Mouse (Mus musculus) thymus, postnatal 14 days (tissue): ENCODE data around the gene Klf9.

Experiments
- DNase-seq: peaks from one replicate; pipeline ENCODE4 v3.0.0; 2021

Klf9 gene

GRCm38 (mm10) chr19:23140689-23141317 lies at the start of gene Klf9:
Klf9 (plus strand) TSS chr19:23141226.
- DNase-seq: peak; percentile 68

GRCm38 (mm10) chr19:23091586-23091985 lies 49.4 kb upstream of the Klf9 start:
- no peak for DNase-seq

- DNase-seq: no peak
These were observed 47.5 kb upstream of the Klf9 start for GRCm38 (mm10) chr19:23093548-23093947.

DNA sequence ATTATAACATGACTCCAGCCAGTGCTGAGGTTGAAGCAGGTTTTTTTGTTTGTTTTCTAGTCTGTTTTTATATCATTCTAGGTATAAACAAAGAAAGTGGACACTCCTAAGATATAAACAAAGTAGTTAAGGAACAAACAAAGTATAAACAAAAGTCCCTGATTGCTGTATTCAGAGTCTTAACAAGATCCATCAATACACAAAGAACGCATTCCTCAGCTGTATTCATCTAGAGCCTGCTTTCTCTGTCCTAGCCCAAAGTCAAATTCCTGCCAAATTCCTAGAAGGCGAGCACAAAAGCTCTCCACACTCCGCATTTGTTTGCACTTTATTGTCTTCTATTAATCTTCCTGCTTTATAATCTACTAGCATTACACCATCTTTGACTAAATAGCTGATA lies 46.1 kb upstream of the Klf9 start:
- no peak for DNase-seq

DNA sequence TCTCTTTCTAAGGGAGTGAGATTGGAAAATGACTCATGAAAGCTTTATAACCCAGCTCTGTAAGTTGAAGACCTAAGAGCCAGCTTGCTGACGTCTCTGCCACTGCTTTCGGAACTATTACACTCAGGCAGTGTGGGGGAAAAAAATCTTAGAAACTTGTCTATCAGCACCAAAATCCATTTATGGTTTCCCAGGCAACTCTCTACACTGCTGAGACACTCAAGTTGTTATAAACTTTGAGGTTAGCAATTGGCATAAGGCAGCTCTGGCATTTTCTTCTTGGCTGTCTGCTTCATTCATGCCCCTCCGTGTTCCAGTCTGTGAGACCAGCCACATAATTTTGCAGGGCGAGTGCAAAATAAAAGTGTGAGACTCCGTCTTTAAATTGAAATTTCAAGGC lies 34.2 kb upstream of the Klf9 start:
- no peak for DNase-seq

DNA sequence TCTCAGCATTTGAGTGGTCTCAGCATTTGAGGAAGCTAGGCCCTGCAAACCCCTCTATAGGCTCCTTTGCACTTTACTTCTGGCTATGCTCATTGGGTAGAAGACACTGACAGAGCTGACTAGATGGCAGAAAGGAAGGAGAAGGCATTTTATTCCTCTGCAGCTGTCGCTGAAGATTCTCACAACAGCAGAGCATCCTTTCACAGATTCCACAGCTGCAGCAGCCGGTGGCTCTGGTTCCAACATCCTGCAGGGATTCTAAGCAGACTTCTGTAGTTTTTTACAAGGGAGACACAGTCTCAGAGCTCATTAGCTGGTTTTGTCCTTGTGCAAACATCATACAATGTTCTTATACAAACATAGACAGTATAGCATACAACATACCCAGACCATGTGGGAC lies 33.7 kb upstream of the Klf9 start:
- no peak for DNase-seq

DNA sequence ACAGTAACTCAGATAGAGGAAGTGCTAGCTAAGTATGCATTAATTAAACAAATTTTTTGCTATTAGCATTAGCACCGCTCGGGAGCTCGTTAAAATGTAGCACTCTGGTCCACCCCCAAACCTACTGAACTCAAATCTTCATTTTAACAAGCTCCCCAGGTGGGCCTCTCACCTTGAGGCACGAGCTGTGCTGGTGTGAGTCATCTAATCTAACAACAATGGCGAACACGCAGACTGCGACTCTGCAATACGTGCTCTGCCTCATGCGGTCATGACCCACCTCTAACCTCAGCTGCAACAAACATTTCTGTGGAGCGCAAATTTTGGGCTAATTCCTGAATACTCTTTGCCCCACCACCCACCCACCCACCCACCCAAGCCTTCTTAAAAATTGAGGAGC lies 19.2 kb upstream of the Klf9 start:
- no peak for DNase-seq

DNA sequence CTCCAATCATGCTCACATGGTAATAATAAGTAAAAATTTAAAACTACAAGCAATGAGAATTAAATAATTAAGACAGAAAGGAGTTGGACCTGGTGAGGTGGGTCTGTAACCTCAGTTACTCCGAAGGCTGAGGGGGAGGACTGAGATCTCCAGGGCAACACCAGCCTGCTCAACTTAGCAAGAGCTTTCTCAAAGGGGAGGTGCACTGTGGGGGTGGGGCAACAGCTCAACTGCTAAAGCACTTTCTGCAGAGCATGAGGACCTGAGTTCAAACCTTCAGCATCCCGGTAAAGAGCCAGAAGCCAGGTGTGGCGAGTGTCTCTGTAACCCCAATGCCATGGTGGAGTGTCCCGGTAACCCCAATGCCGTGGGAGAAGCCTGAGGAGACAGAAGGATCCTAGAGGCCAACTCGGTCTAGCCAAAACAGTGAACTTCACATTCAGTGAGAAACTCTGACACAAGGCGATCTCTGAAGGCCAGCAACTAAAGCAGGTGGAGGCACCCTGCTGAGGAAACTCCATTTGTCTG lies 16.9 kb upstream of the Klf9 start:
- DNase-seq: no peak

DNA sequence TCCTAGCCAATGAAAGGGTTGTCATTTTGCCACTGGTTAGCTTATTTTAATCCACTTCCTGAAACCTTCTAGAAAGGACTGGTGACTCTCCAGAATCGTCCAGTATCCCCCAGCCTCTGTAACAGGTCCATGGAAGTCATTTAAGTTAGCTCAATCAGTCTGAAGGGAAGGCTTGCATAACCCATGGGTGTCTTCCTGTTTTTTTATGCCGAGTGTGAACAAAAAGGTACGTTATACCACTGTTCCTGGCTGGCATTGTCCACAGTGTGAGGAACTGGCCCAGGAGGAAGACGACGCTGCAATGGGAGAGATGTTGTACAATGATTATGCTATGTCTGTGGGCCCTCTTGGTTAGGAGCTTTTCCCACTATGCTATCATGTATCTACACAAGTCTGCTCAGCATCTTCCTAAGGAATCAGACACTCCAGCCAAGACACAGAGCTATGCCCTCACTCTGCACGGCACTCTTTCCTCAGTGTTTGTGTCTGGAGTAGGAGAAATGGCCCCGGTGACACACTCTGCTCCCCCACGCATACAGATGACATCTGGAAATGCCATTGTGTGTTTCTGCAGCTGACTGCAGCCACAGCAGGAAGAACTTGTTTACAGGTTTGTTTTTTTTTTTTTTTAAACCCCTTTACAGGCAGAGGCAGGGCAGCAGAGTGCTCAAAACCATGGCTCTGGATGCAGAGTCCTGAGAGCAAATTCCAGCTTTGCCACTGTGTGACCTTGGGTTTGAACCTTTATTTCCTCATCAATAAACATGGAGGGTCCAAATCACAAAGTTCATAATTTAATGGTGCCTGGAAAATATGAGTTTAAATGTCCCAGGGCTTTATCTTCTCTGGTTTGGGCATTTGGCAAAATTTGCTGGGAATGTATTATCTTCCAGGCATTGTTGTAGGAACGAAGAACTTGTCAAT lies 15.5 kb upstream of the Klf9 start:
- no peak for DNase-seq

DNA sequence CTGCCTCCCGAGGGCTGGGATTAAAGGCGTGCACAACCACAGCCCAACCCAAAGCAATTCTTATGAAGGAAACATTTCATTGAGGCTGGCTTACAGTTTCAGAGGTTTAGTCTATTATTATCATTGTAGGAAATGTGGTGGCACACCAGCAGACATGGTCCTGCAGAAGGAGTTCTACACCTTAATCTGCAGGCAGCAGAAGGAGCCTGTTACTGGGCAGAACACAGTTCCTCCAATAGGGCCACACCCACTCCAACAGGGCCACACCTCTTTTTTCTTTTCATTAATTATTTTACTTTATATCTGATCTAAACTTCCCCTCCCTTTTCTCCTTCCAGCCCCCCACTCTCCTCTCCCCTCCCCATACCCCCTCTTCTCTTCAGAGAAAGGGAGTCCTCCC lies 11.1 kb upstream of the Klf9 start:
- no peak for DNase-seq

DNA sequence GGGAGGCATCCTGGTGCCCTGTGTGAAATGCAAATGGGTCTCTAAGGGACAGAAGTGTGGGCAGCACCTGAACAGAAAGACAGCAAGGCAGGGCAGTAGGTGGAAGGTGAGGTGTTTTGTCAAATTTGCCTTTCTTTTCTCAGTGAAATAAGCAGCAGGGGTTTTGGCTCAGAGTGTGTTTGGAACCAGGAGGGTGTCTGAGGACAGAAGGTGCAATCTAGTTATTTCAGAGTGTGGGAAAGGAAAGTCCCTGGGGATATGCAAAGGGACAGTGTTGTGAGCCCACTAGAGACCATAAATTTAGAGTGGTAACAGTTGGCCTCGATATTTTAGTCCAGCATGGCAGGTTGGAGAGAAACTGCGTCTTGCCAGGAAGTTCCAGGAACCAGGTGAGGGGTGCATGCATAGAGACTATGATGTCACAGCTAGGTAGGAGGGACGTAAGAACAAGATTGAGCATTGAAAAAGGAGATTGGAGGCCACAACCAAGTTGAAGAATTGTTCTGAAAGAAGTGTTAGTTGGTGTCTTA lies 8.9 kb upstream of the Klf9 start:
- DNase-seq: no peak

GRCm38 (mm10) chr19:23132720-23133426 lies 8.2 kb upstream of the Klf9 start:
- no peak for DNase-seq

DNA sequence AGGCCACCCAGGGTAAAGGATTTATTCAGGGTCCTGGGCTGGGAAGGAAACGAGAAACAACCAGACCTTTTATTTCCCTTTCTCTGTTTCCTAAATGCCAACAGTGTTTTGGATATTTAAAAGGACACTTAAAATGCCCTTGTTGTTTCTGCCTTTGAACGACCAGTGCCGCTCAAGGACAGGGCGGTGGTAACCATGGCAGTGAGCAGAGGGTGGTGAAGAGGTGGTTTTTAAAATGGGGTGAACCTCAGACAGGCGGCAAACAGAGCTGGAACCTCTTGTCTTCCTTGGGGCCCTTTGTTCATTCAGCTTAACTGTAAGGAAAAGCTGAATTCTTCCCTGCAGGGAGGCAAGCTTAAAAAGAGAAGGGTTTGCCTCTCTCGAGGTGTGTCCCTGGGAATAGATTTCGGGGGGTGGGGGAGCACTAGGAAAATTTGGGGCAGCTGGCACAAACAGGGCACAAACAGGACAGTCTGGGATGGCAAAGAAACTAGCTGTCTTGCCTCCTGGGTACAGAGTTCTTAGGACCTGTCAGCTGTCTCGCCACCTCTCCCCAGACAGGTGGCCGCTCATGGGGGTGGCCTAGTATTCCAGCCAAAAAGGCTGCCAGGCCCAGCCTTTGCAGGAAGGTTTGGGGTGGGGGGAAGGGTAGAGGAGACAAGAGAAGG lies 7.5 kb upstream of the Klf9 start:
- no peak for DNase-seq

DNA sequence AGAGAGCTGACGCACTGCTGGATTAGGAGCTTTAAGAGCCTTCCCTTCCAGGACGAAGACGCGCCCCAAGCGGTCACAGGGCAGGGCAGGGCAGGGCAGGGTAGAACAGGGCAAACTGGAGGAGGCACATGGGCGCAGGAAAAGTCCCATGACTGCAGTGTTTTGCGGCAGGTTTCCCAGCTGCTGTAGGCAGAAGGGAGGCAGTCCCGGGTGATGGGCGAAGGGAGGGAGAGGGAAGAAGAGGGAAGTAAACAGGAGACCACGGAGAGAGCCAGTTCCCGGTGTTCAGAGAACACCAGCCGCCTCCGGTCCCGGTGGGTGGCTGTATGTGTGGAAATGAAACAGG lies 7.0 kb upstream of the Klf9 start:
- DNase-seq: no peak

DNA sequence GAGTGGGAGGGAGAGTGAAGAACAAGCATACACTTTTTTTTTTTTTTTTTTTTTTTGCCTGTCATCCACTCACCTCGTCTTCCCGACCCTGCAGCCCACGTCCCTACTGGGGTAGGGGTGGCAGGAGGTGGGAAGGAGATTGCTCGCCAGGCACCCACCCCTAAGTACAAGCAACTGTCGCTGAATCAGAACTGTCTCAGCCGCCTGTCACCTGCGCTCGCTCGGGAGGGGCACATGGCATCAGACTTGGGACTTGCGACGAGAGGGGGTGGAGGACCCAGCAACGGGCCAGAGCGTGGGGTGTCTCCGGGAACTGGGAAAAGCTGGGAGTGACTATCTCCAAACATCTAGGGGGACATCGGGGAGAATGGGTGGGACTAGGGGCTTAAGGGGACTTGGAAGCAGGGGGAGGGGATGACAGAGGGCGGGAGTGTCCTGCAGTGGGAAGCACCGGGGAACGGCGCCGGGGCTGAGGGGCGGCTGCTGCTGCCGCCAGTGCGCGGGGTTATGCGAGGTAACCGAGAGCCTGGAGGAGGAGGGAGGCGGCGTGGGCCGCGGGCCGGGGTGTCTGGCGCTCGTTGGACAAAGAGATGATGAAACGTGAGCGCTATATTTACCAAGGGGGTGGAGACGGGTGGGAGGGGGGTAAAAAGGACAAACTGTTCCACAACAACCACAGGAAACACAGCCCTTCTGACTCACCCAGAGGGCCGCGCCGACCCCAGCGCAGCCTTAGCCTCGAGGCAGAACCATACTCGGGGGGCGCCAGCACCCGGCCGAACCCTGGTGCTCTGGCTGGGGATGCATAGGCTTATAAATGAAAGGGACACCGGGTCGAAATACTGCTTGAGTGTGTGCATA lies 6.4 kb upstream of the Klf9 start:
- peak; percentile 22 for DNase-seq

GRCm38 (mm10) chr19:23135349-23136201 lies 5.5 kb upstream of the Klf9 start:
- DNase-seq: peak; percentile 32

- DNase-seq: no peak
These were observed 4.7 kb upstream of the Klf9 start for GRCm38 (mm10) chr19:23136202-23136850.

DNA sequence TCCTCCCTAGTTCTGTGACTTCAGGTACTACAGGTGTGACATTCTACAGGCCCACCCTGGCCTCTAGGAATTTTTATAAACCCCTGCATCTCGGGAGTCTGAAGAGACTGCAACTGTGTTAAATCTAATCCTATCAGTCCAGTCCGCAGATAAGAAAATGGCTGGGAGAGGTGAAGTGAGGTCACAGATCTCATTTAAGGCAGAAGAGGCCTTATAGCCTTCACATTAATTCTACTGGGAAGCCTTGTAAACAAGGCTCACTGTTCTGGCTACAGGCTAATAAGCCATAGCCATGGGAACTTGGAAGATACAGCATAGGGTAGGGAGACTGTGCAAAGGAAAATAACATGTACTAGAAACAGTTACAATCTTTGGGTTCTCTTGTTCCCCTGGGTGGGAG lies 3.7 kb upstream of the Klf9 start:
- no peak for DNase-seq

DNA sequence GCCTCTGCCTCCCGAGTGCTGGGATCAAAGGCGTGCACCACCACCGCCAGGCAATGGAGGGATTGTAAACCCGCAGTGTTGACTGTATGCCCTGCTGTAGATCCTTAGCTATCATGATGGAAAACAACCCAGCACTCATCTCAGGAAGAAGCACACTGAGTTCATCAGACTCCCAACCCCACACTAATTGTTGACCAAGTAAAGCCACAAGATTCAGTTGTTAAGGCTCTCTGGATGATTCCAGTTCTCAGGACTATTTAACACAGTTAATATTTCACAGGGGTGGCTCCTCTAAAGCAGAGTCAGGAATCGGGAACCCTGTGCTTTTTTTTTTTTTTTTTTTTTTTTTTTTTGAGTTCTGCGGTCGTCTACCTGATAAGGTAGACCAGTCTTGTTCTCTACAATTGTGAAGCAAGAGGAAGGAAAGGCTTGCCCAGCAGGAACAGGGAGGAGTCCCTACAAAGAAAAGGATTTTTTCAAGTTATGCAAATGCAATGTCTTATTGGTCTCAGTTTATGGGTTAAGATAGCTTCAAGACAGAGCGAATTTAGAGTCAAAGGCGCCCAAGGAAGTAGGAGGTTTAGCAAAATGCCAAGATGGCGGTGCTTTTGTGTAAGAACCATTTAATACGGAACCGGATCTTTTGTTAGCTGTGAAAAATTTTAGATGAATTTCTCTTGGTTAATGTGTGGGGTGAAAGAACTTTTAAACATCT lies 1.1 kb upstream of the Klf9 start:
- DNase-seq: no peak
